Mouse (Mus musculus) fibroblast of lung, adult 2 months (primary cell): Measurements from ENCODE around the gene Igfbp7.

ENCODE experiments used
- DNase-seq: peaks from one replicate; pipeline ENCODE4 v3.0.0-alpha.2; 2011; ENCODE audit warnings: low read depth

Gene Igfbp7

GRCm38 (mm10) chr5:77405455-77406057, 2.3 kb downstream of the Igfbp7 start:
- no peak for DNase-seq

GRCm38 (mm10) chr5:77404941-77405340, 2.9 kb downstream of the Igfbp7 start:
- no peak for DNase-seq

DNA sequence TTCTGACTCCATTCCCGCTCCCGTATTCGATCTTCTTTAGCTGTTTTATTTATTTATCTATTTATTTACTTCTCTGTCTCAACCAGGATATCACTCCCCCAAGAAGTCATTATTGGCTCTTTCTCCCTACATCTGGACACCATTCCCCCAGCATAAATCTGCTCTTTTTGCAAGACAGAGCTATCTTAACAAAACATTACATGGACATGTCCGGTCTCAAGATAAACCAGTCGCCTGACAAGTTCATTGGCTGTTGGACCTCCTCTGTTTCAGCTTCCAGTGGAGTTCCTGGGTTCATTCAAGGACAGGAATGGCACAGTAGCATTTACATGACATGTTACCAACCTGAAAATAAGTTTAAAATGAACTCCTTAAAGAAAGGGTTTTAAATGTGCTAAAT, 4.9 kb downstream of the Igfbp7 start:
- DNase-seq: no peak

DNA sequence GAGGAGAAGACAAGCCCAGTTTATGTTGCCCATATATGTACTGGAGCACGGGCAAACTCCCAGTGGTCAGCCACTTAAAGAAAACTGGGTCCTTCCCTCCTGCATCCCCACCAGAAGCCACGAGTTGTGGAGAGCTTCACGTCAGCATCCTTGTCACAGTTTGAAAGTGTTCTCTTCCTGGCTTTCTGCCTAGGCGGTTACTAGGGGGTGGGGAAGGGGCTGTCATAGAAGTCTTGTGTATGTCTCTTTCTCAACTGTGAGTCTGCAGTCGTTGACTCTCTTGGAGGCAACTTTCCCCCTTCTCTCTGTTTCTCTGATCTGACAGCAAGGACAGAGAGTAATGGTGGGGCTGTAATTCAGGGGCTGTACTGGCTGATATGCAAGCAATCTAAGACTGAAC, 5.7 kb downstream of the Igfbp7 start:
- no peak for DNase-seq

- no peak for DNase-seq
These were observed 7.0 kb downstream of the Igfbp7 start for GRCm38 (mm10) chr5:77400823-77401222.

DNA sequence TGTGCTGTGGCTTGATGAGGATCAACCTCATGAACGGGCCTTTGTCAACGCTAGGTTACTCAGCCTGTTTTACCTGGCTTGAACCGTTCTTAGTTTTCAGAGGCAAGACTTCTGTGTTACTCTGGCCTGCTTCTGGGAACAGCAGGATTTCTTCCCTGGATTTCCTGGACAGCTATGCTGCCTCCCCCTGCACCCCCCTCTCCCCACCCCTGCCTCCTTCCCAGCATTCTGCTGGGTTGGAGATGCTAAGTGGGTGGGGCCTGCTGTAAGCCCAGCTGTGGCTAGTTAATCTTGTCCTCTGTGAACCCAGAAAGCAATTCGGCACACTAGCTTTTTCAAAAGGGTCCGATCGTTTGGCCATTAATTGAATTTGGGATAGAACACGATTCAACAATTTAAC, 7.7 kb downstream of the Igfbp7 start:
- no peak for DNase-seq

GRCm38 (mm10) chr5:77399076-77399475, 8.8 kb downstream of the Igfbp7 start:
- DNase-seq: no peak

DNA sequence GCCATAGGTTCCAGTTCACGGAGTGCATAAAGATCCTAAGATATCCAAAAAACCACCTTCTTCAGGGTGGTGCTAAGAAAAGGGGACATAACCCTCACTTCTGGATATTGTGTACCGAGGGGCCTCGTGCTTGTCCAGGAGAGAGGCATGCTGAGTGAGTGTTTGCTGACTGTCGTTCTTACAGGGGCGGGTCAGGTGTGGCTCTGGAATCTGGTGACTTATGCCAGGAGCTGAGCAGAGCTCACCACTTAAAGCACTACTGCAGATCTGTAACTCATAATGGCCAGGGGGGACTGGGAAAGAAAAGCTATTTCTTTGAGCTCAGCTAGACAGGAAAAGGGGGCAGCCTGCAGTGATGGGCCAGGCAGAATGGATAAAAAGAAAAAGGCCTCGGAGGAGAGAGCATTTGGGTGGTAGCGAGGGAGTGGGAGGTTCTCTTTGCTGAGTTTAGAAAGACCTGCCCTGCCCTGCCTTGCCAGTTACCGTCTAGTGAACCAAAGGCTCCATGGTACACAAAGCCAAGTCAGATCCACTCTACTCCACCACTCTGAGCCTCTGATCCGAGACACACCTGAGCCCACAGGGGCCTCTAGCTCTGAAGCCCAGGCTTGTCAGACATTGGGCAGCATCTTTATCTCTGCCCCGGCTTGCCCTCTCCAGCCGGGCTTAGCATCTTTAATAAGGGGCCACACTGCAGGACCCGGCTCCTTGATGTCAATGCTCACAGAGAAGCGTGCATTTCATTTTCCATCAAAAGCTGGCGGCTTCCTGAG, 9.4 kb downstream of the Igfbp7 start:
- no peak for DNase-seq

- DNase-seq: no peak
These were observed 13.7 kb downstream of the Igfbp7 start for GRCm38 (mm10) chr5:77393990-77394618.

DNA sequence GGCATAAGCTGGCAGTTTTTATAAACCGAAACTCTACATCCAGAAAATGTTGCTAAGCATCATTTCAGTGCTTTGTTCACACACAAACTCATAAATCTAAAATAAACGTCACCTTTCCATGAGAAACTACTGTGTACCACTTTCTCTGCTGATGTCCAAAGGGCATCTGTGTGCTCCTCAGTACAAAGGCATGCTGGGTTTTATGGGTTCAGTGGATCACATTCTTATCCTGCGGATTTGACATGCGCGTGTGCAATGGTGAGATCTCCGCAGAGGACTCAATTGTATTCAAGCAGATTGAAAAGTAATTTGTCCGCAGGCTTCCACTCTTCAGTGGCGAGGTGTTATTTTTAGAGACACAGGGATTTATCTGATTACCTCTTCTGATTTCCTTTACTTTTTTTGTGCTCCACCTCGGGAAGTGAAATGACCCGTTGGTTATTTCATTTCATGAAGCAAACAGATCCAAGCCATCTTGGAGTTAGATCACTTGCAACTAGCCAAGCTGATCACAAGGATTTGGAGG, 14.7 kb downstream of the Igfbp7 start:
- no peak for DNase-seq

DNA sequence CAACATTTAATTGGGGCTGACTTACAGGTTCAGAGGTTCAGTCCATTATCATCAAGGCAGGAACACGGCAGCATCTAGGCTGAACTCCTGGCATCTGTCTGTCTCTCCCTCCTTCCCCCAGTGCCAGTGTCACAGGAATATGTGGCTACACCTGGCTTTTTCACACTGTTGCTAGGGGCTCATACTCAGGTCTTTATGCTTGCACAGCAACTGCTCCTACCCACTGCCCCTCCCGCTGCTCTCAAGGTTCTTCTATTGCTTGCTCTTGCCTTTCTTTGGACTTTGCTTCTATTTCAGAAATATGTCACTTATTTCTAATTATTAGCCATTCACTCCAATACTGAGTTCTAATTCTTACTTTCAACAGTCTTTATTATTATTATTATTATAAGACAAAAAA, 17.6 kb downstream of the Igfbp7 start:
- DNase-seq: no peak

- no peak for DNase-seq
These were observed 19.5 kb downstream of the Igfbp7 start for GRCm38 (mm10) chr5:77388359-77388758.

DNA sequence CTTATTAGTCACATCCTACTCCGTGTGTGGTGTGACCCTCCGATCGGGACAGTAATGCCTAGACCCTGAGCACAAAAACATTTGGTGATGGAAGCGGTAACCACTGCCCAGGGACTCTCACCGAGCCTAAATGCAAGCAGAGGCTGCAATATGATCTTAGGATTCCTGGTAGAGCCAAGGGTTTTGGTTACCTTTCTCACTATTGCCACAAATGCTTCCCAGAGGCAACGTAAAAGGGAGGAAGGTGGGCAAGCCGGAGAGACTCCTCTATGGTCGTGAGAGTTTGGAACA, 20.5 kb downstream of the Igfbp7 start:
- DNase-seq: no peak

DNA sequence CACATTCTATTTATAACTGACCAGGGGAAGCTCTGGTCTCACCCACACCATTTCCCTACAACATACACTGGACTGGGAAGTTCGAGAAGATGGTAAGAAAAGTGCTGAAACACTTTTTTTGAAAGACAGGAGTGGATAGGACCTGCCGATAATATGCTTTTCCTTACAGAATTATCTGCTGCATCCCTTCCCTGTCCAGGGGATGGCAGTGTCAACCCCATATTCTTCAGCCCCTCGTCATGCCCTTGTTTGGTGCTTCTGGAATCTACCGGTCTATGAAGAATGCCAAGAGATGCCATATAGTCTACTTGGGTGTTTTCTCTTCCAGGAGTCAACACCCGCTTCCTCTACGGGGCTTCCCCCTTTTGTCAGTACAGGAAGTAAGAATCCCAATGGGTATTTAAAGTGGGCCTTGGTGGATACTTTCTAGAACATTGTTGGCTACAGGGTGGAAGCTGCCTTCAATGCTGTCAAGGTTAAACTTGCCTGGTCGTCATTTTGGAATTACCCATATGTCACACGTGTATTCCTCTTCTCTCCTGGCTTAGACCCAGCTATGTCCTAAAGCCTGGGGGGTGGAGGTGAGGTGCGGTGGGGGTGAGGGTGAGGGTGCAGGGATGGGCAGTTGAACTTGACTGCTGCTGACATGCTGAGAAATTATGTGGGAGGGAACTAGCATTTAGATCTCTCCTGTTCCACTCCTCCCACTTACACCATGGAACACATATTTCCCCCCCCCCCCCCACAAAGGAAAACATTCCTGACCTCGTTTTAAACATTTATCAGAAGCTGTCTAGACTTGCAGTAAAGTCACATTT, 21.0 kb downstream of the Igfbp7 start:
- no peak for DNase-seq

GRCm38 (mm10) chr5:77385900-77386595, 21.8 kb downstream of the Igfbp7 start:
- no peak for DNase-seq

GRCm38 (mm10) chr5:77385221-77385620, 22.6 kb downstream of the Igfbp7 start:
- no peak for DNase-seq

GRCm38 (mm10) chr5:77384724-77385123, 23.1 kb downstream of the Igfbp7 start:
- no peak for DNase-seq

GRCm38 (mm10) chr5:77383799-77384554, 23.9 kb downstream of the Igfbp7 start:
- DNase-seq: no peak

GRCm38 (mm10) chr5:77381686-77382085, 26.2 kb downstream of the Igfbp7 start:
- no peak for DNase-seq

DNA sequence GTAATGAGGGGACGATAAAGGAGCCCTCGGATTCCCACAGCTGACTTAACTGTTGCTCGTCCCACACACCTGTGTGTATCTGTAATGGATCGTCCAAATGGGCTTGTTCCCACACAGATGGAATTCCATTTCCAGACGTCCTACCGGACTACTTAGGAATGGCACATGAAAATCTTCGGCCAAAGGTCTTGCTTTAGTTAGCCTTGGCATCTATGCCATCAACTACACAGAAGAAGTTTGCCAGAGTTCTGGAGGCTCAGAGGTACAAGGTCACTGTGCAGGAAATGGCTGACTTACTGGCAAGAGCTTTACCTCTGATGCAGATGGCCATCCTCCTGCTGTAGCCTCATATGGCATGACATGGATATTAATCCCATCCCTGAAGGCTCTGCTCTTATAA, 26.6 kb downstream of the Igfbp7 start:
- DNase-seq: no peak

GRCm38 (mm10) chr5:77380321-77380901, 27.4 kb downstream of the Igfbp7 start:
- no peak for DNase-seq
